Mouse (Mus musculus) heart, postnatal 36 days (tissue): ENCODE measurements around the gene Casc3. TPM values are rescaled to one million over a fixed set of nuclear protein-coding genes. Genes with fewer than 3 reads are reported as not detected.
A peak's percentile ranks its signal among the peaks of the same experiment; 100 is the strongest.

Experiments
- DNase-seq, 2 experiments: peaks; one replicate each; pipeline ENCODE4 v3.0.0; 2021 to 2022
- intact Hi-C: fragments of 180-260 bp; cut with DNase I; formaldehyde crosslinking; loops from one replicate; pipeline ENCODE4 v1.15.1; 2025
- total RNA-seq, 2 experiments: library from RNA; stranded (reverse); gene quantifications; 2 replicates each; pipeline ENCODE4 v1.2.3; 2021

The Casc3 gene
- total RNA-seq, 2 experiments from 2014 or later: 26.1 to 26.2 TPM

GRCm38 (mm10) chr11:98771844-98772525, 32.7 kb upstream of the Casc3 start:
- DNase-seq: peak; percentile 44 to 59
- intact Hi-C loops: loop anchor here (2.0 kb wide), 1 partner anchor 15 kb away; no protein-coding TSS in a partner anchor

GRCm38 (mm10) chr11:98772667-98773171, 32.0 kb upstream of the Casc3 start:
- intact Hi-C loops: loop anchor here (2.0 kb wide), 1 partner anchor 14 kb away; no protein-coding TSS in a partner anchor
- peak; percentile 65 to 78 for DNase-seq

- intact Hi-C loops: loop anchor here (2.0 kb wide), 1 partner anchor 13 kb away; no protein-coding TSS in a partner anchor
- peak; percentile 99 to 100 for DNase-seq
Measured at GRCm38 (mm10) chr11:98773635-98774295, 30.9 kb upstream of the Casc3 start.

- DNase-seq: no peak
- intact Hi-C loops: loop anchor here (1.0 kb wide), 1 partner anchor 9 kb away; no protein-coding TSS in a partner anchor
Measured at GRCm38 (mm10) chr11:98774582-98775347, 29.9 kb upstream of the Casc3 start, which contains the start of gene Nr1d1. Gene Nr1d1, minus strand, starts transcription at chr11:98775333.

- DNase-seq: peak; percentile 98 to 99
- intact Hi-C loops: loop anchor here (1.0 kb wide), 1 partner anchor 8 kb away; no protein-coding TSS in a partner anchor
Measured at GRCm38 (mm10) chr11:98775348-98776051, 29.2 kb upstream of the Casc3 start.

- intact Hi-C loops: no loop called here
- DNase-seq: no peak
Measured at GRCm38 (mm10) chr11:98776052-98776764, 28.5 kb upstream of the Casc3 start.

GRCm38 (mm10) chr11:98776843-98777590, 27.7 kb upstream of the Casc3 start:
- DNase-seq: peak; percentile 75 to 77
- intact Hi-C loops: no loop called here

GRCm38 (mm10) chr11:98777888-98778287, 26.8 kb upstream of the Casc3 start:
- intact Hi-C loops: no loop called here
- DNase-seq: no peak

GRCm38 (mm10) chr11:98781851-98782512, 22.7 kb upstream of the Casc3 start:
- DNase-seq: peak; percentile 50 to 62
- intact Hi-C loops: no loop called here

GRCm38 (mm10) chr11:98782651-98783235, 22.0 kb upstream of the Casc3 start:
- intact Hi-C loops: loop anchor here (1.0 kb wide), 1 partner anchor 7 kb away; the partner anchor contains the start of gene Nr1d1

GRCm38 (mm10) chr11:98783236-98783696, 21.4 kb upstream of the Casc3 start:
- DNase-seq: peak; percentile 96
- intact Hi-C loops: loop anchor here (1.0 kb wide), 1 partner anchor 8 kb away; the partner anchor contains the start of gene Nr1d1

More at GRCm38 (mm10) chr11:98782651-98783235, 22.0 kb upstream of the Casc3 start:
- DNase-seq: peak in 1 of 2 experiments; percentile 49

- intact Hi-C loops: no loop called here
- no peak for DNase-seq
Measured at GRCm38 (mm10) chr11:98784139-98784538, 20.6 kb upstream of the Casc3 start.

GRCm38 (mm10) chr11:98785214-98785613, 19.5 kb upstream of the Casc3 start:
- peak in 1 of 2 experiments; percentile 38 for DNase-seq
- intact Hi-C loops: no loop called here

- peak; percentile 79 to 83 for DNase-seq
- intact Hi-C loops: loop anchor here (2.0 kb wide), 2 partner anchors 13 to 75 kb away; no protein-coding TSS in a partner anchor
Measured at GRCm38 (mm10) chr11:98785772-98786281, 18.9 kb upstream of the Casc3 start.

GRCm38 (mm10) chr11:98786359-98787214, 18.1 kb upstream of the Casc3 start:
- intact Hi-C loops: loop anchor here (1.0 to 2.0 kb wide), 4 partner anchors 14 to 86 kb away; no protein-coding TSS in a partner anchor
- peak; percentile 97 to 99 for DNase-seq

- DNase-seq: no peak
- intact Hi-C loops: loop anchor here (1.0 to 2.0 kb wide), 4 partner anchors 14 to 87 kb away; no protein-coding TSS in a partner anchor
Measured at GRCm38 (mm10) chr11:98787229-98787628, 17.5 kb upstream of the Casc3 start.
